Mouse (Mus musculus) WW6 (cell line): ENCODE data around the gene Paxbp1.

Source experiments
- DNase-seq: peaks from one replicate; pipeline ENCODE4 v3.0.0-alpha.2; 2013; ENCODE audit warnings: low read depth, low spot score

Paxbp1 gene

DNA sequence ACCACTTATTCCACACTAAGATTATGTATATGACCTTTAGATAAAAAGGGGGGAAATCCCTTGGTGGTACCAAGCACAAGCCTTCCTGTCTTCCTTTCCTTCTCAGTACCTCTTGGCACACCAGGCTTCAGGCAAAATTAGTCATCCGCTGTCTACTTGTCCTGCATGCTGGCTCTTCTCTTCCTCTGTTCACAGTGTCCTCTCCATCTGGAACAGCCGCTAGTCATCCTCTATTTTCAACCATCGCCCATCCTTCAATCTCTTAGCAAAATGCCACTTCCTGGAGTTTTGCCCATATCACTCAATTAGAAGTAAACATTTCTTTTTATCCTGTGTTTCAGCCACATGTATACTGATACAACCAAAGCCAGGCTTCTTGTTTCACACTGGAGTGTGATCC is 46.5 kb downstream of the Paxbp1 start:
- no peak for DNase-seq

- no peak for DNase-seq
These were observed 47.8 kb downstream of the Paxbp1 start for GRCm38 (mm10) chr16:90996327-90997243.

- no peak for DNase-seq
These were observed 48.8 kb downstream of the Paxbp1 start for GRCm38 (mm10) chr16:90995498-90995897.

- no peak for DNase-seq
These were observed 49.3 kb downstream of the Paxbp1 start for GRCm38 (mm10) chr16:90995023-90995422.

- no peak for DNase-seq
These were observed 55.2 kb downstream of the Paxbp1 start for GRCm38 (mm10) chr16:90989162-90989561.

DNA sequence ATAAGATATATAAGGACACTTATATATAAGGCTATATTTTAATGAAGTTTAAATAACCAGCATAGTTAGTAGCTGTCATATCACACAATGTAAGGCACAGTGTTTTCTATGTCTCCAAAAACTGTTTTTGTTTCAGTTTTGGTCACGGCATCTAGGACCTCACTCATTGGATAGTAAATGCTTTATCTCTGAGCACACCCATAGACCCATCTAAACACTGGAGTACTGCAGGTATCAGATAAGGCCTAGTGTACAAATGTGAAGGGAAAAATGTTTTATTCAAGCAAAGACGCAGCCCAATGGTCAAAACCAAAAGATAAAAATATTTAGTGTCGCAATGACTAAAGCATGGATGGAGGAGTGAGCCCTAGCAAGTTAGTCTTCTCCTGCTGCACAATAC is 55.7 kb downstream of the Paxbp1 start:
- DNase-seq: no peak

DNA sequence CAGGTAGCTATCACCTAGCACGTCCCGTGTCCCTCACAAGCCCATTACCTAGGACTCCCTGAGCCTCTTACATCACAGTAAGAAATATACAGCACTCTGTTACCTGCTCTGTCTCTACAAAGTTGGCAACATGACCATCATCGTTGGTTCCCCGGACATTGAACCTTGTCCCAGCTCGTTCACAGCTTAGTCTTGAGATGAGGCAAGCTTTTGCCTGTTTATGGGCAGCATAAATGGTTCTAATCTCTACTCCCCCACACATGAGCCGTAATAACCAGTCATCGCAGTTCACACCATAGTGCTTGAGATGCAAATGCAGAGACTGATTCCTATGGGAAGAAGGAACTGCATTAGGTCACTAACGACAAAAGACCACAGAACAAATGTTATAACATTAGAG is 56.3 kb downstream of the Paxbp1 start:
- DNase-seq: no peak

GRCm38 (mm10) chr16:90971004-90971403 is 73.3 kb downstream of the Paxbp1 start:
- DNase-seq: no peak

DNA sequence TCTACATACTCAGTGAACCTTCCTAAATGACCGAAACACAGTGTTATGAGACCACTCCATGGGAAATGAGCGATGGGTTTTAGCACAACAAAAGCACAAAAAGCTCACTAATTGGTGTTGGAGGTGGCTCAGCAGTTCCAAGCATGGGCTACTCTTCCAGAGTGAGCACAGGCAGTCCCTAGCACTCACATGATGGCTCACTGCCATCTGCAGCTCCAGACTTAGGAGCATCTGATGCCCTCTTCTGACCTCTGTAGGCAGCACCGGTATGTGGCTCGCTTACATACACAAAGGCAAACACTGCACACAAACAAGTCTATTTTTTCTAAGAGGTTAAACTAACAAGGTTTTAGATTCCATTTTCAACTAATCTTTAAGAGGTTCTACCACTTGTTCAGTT is 78.1 kb downstream of the Paxbp1 start:
- no peak for DNase-seq

GRCm38 (mm10) chr16:90964302-90964701 is 80.0 kb downstream of the Paxbp1 start:
- no peak for DNase-seq
